Mouse (Mus musculus) lung, postnatal 0 days (tissue): ENCODE data around the gene Lrrc34.

Experiments used
- CTCF ChIP-seq: IDR thresholded peaks from 2 replicates; pipeline ENCODE4 v1.5.1; 2016; ENCODE audit warnings: antibody characterized with exemption, mild to moderate bottlenecking
- EP300 ChIP-seq: IDR thresholded peaks from 2 replicates; pipeline ENCODE4 v1.6.1; 2016; ENCODE audit warnings: antibody characterized with exemption, mild to moderate bottlenecking, control low read depth

- TF ChIP-seq CTCF: no peak
- TF ChIP-seq EP300: no peak
These were observed 10.8 kb upstream of the Lrrc34 start for GRCm38 (mm10) chr3:30658486-30658885.
